Mouse (Mus musculus) midbrain, embryonic 16.5 days (tissue): ENCODE data around the gene Celf2. TPM values are rescaled to one million over a fixed set of nuclear protein-coding genes. Genes with fewer than 3 reads are reported as not detected.

Experiments used
- ATAC-seq: fragments of 200-750 bp; cut with Nextera tagmentation; 2 replicates; pipeline ENCODE4 v1.8.0; 2017; ENCODE audit warnings: moderate TSS enrichment
- H3K27ac ChIP-seq: fragments of 300-500 bp; sonication (generic); 2 replicates; pipeline ENCODE4 v1.5.1; 2014; ENCODE audit warnings: mild to moderate bottlenecking, low read length, mixed read lengths
- H3K27me3 ChIP-seq: fragments of 300-500 bp; sonication (generic); 2 replicates; pipeline ENCODE4 v1.6.1; 2014; ENCODE audit warnings: low read depth, low read length, mixed read lengths; ENCODE audit not compliant: control insufficient read depth, insufficient read depth
- H3K36me3 ChIP-seq: fragments of 300-500 bp; sonication (generic); 2 replicates; pipeline ENCODE4 v1.6.1; 2014; ENCODE audit warnings: mild to moderate bottlenecking, low read length, moderate library complexity, mixed read lengths; ENCODE audit not compliant: control insufficient read depth, insufficient read depth
- H3K4me1 ChIP-seq: fragments of 300-500 bp; sonication (generic); 2 replicates; pipeline ENCODE4 v1.6.1; 2014; ENCODE audit warnings: mild to moderate bottlenecking, low read length, mixed read lengths; ENCODE audit not compliant: control insufficient read depth, insufficient read depth
- H3K4me2 ChIP-seq: fragments of 300-500 bp; sonication (generic); 2 replicates; pipeline ENCODE4 v1.6.1; 2014; ENCODE audit warnings: mild to moderate bottlenecking, low read length, mixed read lengths
- H3K4me3 ChIP-seq: fragments of 300-500 bp; sonication (generic); 2 replicates; pipeline ENCODE4 v1.5.1; 2014; ENCODE audit warnings: low read depth, mild to moderate bottlenecking, low read length, moderate library complexity, mixed read lengths
- H3K9ac ChIP-seq: fragments of 300-500 bp; sonication (generic); 2 replicates; pipeline ENCODE4 v1.6.1; 2014; ENCODE audit warnings: low read depth, low read length, mixed read lengths
- H3K9me3 ChIP-seq: fragments of 300-500 bp; sonication (generic); replicated peaks from 2 replicates; pipeline ENCODE4 v1.6.1; 2014; ENCODE audit warnings: mild to moderate bottlenecking, low read length, mixed read lengths; ENCODE audit not compliant: control insufficient read depth, poor library complexity, severe bottlenecking
- WGBS: fragments of 180-500 bp; shearing (Covaris S2); extraction: QIAGEN DNeasy Blood & Tissue Kit; methylation state at CpG from one replicate; pipeline ENCODE4 v1.1.7; 2014; 5-methylcytosine and 5-hydroxymethylcytosine counted together
- polyA plus RNA-seq: library from polyadenylated mRNA; unstranded; fragments of >200 nt; fragmentation: Nextera tagmentation; extraction: Ambion mirVana; gene quantifications from 2 replicates; pipeline ENCODE4 v1.2.1, GENCODE M21; 2015

Gene Celf2
- polyA plus RNA-seq, 1 experiment from 2014 or later, result 160 TPM

- H3K9me3 ChIP-seq, result no peaks in the 10 kb centered on the region
- H3K4me2 ChIP-seq, result no peak overlapping the region
- no peak overlapping the region for H3K9ac ChIP-seq
- ATAC-seq, result peak; percentile 63
- peaks cover 29% of the 10 kb centered on the region for H3K4me1 ChIP-seq
- 16% methylated on average over 8 of the region's 8 CpGs for WGBS
- H3K36me3 ChIP-seq, result no peaks in the 10 kb centered on the region
- no peaks in the 10 kb centered on the region for H3K27me3 ChIP-seq
- H3K4me3 ChIP-seq, result no peak overlapping the region
- peak overlapping the region; percentile 81 for H3K27ac ChIP-seq
Observed at GRCm38 (mm10) chr2:7530461-7531184, 21.3 kb upstream of the Celf2 start.

- H3K9me3 ChIP-seq, result no peaks in the 10 kb centered on the region
- no peak for ATAC-seq
- no peak overlapping the region for H3K4me2 ChIP-seq
- H3K9ac ChIP-seq, result no peak overlapping the region
- no peaks in the 10 kb centered on the region for H3K36me3 ChIP-seq
- H3K4me3 ChIP-seq, result no peak overlapping the region
- H3K27me3 ChIP-seq, result no peaks in the 10 kb centered on the region
- peaks cover 29% of the 10 kb centered on the region for H3K4me1 ChIP-seq
- H3K27ac ChIP-seq, result peak overlapping the region; percentile 79
- 34% methylated on average over 5 of the region's 5 CpGs for WGBS
Observed at GRCm38 (mm10) chr2:7529637-7530036, 20.3 kb upstream of the Celf2 start.

- Histone ChIP-seq H3K4me2 (no peak overlapping the region), H3K27ac (peak overlapping the region; percentile 61), H3K9ac (no peak overlapping the region), H3K36me3 (no peaks in the 10 kb centered on the region), H3K27me3 (no peaks in the 10 kb centered on the region), H3K4me1 (peaks cover 24% of the 10 kb centered on the region), H3K9me3 (no peaks in the 10 kb centered on the region), H3K4me3 (no peak overlapping the region)
- WGBS, result 28% methylated on average over 6 of the region's 6 CpGs
- peak; percentile 57; the same call in 1 of the 2 replicates for ATAC-seq
Observed at GRCm38 (mm10) chr2:7526696-7527095, 17.3 kb upstream of the Celf2 start.

DNA sequence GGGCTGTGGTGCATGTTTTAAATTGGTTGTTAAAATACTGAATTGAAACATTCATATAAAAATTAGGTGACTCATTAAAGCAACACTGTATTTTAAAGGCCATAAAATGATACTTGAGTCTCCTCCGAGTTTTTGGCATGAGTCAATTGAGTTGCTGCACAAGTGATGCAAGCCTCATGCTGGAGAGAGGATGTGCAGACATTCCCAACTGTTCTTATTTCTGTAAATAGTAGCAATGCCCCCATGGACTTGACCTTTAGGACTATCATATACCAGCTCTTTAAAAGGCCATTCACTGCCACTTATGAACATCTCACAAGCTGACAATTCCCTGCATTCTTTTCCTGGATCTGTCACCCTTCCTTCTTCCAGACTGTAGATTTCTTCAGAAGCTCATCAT lies 10.1 kb upstream of the Celf2 start:
- Histone ChIP-seq H3K4me2 (no peak overlapping the region), H3K36me3 (no peaks in the 10 kb centered on the region), H3K27ac (no peak overlapping the region), H3K4me3 (no peak overlapping the region), H3K4me1 (no peaks in the 10 kb centered on the region), H3K9me3 (no peaks in the 10 kb centered on the region), H3K9ac (no peak overlapping the region), H3K27me3 (no peaks in the 10 kb centered on the region)
- 83% methylated on average over 1 of the region's 1 CpGs for WGBS
- ATAC-seq, result no peak

- Histone ChIP-seq H3K9ac (no peak overlapping the region), H3K36me3 (no peaks in the 10 kb centered on the region), H3K27me3 (no peaks in the 10 kb centered on the region), H3K4me3 (no peak overlapping the region), H3K4me2 (no peak overlapping the region), H3K9me3 (no peaks in the 10 kb centered on the region), H3K27ac (no peak overlapping the region), H3K4me1 (no peaks in the 10 kb centered on the region)
- ATAC-seq, result no peak
Observed at GRCm38 (mm10) chr2:7493420-7493819, 15.9 kb downstream of the Celf2 start.

DNA sequence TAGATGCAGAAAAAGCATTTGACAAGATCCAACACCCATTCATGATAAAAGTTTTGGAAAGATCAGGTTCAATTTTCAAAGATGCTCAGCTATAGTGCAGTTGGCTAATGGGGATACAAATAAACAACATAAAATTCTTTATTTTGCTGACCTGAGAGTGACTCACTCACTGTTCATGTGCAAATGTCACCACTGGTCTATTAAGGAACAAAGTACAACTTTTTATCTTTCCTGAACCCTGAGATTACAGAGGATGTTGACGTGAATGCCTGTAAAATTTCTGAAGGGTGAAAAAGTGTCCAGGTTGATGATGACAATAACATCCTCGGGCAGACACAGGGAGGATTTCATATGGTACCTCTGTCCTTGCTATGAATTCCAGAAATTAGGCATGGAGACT lies 24.4 kb downstream of the Celf2 start:
- 82% methylated on average over 2 of the region's 2 CpGs for WGBS
- Histone ChIP-seq H3K4me1 (no peaks in the 10 kb centered on the region), H3K27me3 (no peaks in the 10 kb centered on the region), H3K4me3 (no peak overlapping the region), H3K9ac (no peak overlapping the region), H3K4me2 (no peak overlapping the region), H3K36me3 (no peaks in the 10 kb centered on the region), H3K27ac (no peak overlapping the region), H3K9me3 (no peaks in the 10 kb centered on the region)
- no peak for ATAC-seq

- no peaks in the 10 kb centered on the region for H3K27me3 ChIP-seq
- no peak for ATAC-seq
- H3K4me3 ChIP-seq, result no peak overlapping the region
- H3K9me3 ChIP-seq, result no peaks in the 10 kb centered on the region
- 62% methylated on average over 4 of the region's 4 CpGs for WGBS
- H3K9ac ChIP-seq, result no peak overlapping the region
- H3K27ac ChIP-seq, result no peak overlapping the region
- no peaks in the 10 kb centered on the region for H3K4me1 ChIP-seq
- no peaks in the 10 kb centered on the region for H3K36me3 ChIP-seq
- no peak overlapping the region for H3K4me2 ChIP-seq
Observed at GRCm38 (mm10) chr2:7482062-7482461, 27.3 kb downstream of the Celf2 start.

DNA sequence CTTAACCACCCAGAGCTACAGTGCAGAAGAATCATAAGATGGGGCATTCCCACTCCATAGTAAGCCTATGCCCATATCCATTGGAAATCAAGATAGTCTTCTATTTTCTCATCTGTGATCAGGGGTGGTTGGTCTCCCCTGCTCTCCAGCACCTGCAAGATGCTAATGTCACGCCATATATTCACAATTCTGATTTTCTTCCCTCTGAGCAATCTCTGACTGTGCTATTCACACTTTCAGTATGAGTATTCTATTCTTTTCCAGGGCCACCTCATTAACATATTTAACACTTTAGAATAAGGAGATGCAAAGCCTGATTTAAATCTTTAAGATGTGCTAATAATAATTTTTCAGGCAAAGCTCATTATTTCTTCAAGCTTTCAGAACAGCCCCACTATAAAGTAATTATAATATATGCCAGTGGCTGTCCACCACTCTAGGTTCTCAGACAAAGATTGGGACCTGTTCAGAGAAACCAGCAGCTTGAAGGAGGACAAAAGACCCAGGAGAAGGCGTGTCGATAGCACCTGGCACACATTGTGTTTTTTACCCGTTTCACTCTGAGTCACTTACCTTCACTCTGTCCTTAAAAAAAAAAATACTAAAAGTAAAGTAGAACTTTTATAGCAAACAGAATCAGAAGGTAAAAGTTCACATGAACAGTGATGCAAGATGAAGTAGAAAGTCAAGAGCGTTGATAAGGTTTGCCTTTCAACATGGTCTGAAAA lies 48.9 kb downstream of the Celf2 start:
- no peak overlapping the region for H3K4me2 ChIP-seq
- WGBS, result 62% methylated on average over 5 of the region's 5 CpGs
- H3K27ac ChIP-seq, result no peak overlapping the region
- no peak overlapping the region for H3K9ac ChIP-seq
- no peak for ATAC-seq
- H3K4me3 ChIP-seq, result no peak overlapping the region
- H3K27me3 ChIP-seq, result no peaks in the 10 kb centered on the region
- H3K9me3 ChIP-seq, result no peaks in the 10 kb centered on the region
- no peaks in the 10 kb centered on the region for H3K4me1 ChIP-seq
- no peaks in the 10 kb centered on the region for H3K36me3 ChIP-seq

DNA sequence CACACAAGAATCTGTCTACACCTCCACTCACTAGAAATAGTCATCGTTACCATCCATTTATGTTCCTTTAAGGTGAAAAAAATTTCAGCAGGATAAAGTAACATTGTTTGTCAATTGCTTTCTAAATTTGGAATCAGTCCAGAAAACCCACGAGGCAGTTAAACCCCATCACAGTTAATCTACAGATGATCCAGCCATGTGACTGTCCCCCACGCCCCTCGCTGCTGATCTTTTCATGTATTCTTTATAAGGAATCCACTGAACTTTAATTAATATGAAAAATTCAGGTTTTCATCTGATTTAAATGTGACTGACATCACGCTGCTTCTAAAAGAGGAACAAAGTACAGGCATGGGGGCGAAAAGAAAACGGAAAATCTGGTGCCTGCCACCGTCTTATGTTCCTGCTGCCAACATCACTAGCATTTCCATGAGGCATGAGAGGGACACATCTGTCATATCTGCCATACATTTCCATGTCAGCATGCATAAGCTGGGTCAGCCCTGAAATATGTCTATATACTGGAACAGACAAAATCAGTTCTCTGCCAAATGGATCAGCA lies 70.6 kb downstream of the Celf2 start:
- H3K9ac ChIP-seq, result no peak overlapping the region
- no peaks in the 10 kb centered on the region for H3K36me3 ChIP-seq
- H3K9me3 ChIP-seq, result no peaks in the 10 kb centered on the region
- no peak overlapping the region for H3K4me2 ChIP-seq
- WGBS, result 55% methylated on average over 8 of the region's 8 CpGs
- H3K27me3 ChIP-seq, result no peaks in the 10 kb centered on the region
- no peaks in the 10 kb centered on the region; the same call in 1 of the 2 replicates for H3K4me1 ChIP-seq
- H3K27ac ChIP-seq, result no peak overlapping the region; the same call in 1 of the 2 replicates
- ATAC-seq, result peak; percentile 48; the same call in 1 of the 2 replicates
- H3K4me3 ChIP-seq, result no peak overlapping the region
